Mouse (Mus musculus): ENCODE measurements at regions not wholly inside any gene's neighbourhood (a gene's known extent, or its start where the extent isn't known, plus 50 kb on each side); places are given as distances from the start of the nearest gene placed in this dataset.

DNA sequence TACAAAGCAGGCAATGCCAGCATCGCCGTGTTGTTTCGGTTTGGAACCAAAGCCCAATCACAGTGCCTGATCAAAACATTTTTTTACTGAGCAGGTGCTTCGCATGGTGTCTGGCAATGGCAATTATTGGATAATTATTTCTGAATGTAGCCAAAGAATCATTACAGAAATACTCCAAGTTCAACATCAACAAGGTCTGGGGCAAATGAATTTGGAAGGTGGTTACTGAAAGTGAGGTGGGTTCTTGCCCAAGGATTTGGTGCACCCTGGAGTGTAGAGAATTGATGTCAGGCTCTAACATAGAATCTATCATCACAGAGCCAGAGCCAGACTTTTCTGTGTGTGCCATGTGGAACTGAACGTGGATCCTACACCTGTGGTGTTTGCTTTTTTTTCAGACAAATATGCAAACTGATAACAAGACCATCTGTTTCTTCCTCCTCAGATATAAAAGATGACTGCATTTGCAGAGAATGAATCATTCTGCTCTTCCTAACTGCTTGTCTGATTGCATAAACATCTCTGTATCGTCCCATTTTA, 2240.9 kb upstream of the Gm7489 start:
- in situ Hi-C loops (cut with MboI, MseI): no loop called here

DNA sequence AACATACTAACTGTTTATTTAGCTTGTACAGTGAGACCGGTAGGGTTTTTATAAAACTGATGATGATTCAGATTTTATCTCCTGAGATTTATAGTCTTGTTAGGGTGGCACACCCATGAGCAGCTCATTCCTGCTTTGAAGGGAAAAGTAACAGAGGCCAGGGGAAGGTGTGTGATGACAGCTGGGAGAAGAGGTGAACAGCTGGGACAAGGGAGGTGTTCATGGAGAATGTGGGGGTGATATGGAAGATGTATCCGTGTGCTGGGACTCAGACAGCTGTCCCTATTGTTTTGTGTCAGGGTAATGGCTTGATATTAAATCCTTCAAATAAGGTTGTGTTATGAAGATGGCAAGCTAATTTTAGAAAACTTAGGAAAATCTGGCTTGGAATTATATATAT, 2238.4 kb upstream of the Gm7489 start:
- in situ Hi-C loops (cut with MboI, MseI): no loop called here

DNA sequence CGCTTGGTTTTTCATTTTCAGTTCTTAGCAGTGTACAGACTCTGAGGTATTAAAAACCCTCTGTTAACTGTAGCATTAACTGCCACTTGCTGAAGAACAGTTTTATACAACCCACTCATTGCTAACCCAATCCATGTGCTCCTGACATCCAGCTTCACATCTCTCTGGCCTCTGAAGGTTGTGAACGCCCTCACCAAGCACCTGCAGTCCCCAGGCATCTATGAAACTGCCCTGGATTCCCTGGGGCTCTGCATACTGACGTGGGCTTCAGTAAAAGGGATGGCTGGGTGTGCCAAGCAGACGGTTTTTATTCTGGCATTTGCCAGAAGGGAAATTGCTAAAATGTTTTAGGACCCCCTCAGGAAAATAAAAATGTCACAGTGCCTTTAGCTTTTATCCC, 2232.2 kb upstream of the Gm7489 start:
- in situ Hi-C loops (cut with MboI, MseI): no loop called here

DNA sequence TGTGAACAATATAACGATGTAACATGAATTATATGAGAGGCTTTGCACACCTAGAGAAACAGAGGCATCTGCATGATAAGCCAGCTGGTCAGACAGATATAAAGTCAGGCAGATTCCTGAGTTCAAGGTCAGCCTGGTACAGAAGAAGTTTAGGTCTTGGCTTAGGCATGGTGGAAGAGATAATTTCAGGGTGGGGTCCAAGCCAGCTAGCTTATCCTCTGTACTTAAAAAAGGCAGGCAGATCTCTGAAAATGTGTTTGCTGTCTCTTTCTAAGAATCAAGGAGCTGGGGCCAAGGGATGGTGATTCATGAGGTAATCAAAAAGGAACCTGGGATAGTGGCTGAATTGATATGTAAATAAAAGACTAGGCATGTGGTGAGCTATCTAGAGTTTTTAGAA, 2227.1 kb upstream of the Gm7489 start:
- in situ Hi-C loops (cut with MboI, MseI): no loop called here

DNA sequence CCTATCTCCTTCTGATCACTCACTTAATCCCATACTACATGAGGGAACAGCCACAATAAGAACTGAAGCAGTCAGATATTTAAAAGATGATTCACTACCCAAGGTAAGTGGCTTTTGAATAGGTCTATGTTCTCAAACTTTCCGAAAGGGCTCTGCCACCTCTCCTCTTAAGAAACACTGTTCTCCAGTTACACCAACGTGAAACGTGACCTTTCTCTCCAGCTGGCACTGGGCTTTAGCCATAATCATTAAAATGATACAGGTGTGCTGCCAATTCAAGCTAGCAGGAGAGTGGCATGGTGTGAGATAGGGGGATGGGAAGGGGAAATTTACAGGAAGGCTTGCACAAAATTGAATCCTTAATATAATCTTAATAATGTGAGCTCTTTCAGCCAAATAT, 2216.4 kb upstream of the Gm7489 start:
- in situ Hi-C loops (cut with MboI, MseI): no loop called here

DNA sequence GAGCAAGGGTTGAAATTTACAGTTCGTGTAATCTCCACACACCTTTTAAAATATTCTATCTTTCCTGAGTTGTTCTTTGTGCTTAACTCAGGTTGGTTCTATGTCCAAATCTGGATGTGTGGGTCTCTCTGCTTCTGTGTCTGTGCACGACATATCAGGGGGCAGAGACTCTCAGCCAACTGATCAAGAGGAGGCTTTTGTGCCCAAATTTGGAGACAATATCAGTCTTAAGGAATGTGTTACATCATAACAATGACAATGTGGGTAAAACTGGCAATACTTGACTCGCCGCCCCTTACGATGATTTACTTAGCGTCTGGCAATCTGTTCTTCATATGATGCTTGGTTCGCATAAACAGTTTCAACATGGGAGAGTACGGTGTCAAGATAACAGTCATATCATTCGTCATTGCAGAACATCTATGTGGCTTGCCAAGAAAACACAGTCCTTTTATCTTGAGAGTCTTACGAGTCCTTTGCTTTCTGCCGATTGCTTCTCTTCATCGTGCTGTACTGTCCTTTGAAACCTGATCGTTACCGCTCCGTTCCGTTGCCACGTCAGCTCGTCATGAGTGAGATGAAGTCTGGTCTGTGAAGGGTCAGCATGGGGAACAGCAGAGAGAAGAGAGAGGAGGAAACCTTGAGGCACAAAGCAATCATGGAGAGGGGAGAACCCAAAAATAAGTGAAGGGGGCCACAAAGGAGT, 2212.9 kb upstream of the Gm7489 start:
- in situ Hi-C loops (cut with MboI, MseI): no loop called here

DNA sequence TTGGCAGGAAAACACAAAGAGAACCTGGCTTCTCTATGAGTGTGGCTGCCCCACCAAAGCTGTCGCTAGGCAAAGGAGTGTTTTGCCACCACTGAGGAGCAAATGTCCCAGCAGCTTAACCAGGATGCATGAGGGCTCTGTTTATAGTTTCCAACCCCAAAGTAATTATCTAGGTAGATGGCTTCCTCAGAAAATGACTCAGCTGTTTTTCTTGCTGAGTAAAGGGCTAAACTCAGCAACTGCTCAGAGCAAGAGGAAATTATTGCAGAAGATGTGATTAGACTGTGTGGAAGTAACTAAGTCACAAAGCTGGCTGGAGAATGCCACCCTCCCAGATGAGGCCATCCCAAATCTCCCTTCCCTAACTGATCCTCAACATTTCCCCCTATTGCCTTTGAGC, 2211.2 kb upstream of the Gm7489 start:
- in situ Hi-C loops (cut with MboI, MseI): no loop called here

DNA sequence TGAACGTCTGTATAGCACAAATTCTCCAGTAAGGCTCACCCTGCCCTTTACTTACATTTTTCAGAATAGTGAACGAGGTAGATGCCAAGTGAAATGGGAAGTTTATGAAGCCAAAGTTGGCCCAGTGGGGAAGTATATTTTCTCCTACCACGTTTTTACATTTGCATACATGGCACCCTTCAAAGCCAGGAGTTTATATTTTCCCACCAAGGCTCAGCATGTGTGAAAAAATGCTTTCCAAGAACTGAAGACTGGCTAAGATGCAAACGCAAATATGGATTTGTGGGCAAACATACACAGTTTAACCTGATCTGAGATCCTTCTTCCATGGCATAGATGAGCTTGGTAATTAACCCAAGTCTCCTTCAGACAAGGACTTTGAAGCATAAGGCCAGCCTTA, 2209.4 kb upstream of the Gm7489 start:
- in situ Hi-C loops (cut with MboI, MseI): loop anchor here (25.0 kb wide), 1 partner anchor 487 kb away; no protein-coding TSS in a partner anchor

DNA sequence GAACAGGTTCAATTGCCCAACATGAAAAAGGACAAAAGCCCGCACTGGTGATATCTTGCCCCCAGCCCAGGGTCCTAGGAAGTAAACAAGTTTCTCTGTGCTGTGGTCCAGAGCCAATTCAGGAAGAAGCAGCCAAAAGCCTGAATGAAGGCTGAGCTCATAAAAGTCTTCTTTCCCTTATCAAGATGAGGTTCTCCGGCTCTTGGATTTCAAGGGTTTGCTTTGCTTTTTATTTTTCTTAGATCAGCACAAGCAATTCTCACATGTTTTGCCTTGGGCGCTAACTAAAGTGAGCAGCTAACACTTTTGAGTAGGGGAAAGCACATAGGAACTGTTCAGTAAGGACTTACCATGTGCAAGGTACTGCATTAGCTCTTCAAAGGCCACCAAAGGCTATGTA, 2208.0 kb upstream of the Gm7489 start:
- in situ Hi-C loops (cut with MboI, MseI): loop anchor here (25.0 kb wide), 1 partner anchor 486 kb away; no protein-coding TSS in a partner anchor

DNA sequence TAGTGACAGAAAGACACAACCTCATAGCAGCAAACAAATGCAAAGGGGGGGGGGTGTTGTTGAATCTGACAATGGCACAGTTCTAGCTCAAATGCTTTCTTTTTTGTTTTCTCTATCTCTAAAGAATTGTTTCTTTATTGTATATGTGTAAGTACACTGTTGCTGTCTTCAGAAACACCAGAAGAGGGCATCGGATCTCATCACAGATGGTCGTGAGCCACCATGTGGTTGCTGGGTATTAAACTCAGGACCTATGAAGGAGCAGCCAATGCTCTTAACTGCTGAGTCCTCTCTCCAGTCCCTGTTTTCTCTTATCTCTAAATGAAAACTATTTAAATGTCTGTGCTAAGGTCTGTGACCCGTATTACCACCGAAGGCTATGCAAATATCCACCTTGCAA, 2207.4 kb upstream of the Gm7489 start:
- in situ Hi-C loops (cut with MboI, MseI): loop anchor here (25.0 kb wide), 1 partner anchor 485 kb away; no protein-coding TSS in a partner anchor

DNA sequence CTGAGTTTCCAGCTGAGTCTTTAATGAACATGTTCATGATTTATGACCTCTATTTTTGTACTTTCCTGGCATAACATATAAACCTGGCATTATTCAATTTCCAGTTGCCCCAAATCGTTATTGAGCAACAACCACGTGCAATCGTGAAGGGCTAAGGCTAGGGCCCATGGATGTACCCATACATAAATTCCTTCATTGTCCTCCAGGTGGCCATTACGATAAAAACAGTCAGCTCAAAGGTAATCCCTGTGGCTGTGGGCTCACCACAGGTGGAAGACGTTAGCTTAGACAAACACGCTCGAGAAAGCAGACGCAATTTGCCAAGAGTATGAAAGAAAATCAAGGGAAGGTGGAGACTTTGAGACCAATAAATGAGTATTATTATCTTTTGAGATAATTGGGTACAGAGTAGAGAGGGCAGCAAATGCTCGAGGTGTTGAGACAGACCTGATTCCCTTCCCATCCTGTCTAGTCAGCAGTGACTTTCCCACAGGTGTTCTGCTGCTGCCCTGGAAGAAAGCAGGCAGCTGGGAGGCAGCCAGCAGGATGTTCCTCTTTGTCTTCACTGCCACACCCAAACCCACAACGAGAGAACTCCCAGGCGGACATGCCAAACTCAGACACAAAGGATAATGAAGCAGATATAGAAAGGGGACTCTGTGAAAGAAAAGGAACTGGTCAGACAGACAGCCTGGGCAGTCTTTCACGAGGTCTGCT, 2205.4 kb upstream of the Gm7489 start:
- in situ Hi-C loops (cut with MboI, MseI): loop anchor here (25.0 kb wide), 1 partner anchor 483 kb away; no protein-coding TSS in a partner anchor

DNA sequence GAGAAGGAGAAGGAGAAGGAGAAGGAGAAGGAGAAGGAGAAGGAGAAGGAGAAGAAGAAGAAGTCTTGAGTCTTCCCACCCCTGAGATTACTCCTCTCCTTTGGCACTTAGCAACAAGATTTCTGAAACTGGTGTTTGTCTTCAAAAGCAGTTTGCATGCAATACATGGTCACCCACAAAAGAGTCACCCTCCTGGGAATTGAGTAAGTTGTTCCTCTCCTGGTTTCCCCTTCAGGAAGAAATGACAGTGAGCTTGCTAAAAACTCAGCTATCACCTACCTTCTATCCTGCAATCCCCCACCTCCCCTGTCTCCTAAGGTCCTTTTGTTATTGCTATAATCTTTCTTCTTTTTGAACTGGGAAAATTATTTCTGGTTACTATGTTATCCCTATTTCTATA, 2204.2 kb upstream of the Gm7489 start:
- in situ Hi-C loops (cut with MboI, MseI): loop anchor here (10.0 to 25.0 kb wide), 2 partner anchors 214 to 482 kb away; no protein-coding TSS in a partner anchor

DNA sequence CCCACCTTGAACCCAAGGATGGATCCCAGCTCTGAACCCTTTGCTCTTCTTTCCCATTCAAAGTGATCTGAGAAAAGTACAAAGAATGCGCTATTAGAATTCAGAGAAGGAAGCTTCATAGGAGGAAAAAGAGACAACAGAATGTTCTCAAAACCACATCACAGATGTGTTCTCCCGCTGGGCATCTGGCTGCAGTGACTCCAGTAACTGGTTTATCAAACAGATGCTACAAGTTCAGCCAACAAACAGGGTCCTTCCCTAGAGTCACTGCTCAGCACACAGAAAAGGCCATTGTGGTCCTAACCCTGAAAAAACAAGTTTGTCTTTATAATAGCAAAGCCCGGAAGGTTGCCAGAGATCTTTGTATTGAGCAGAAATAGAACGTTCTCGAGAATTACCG, 2203.5 kb upstream of the Gm7489 start:
- in situ Hi-C loops (cut with MboI, MseI): loop anchor here (10.0 to 25.0 kb wide), 2 partner anchors 214 to 481 kb away; no protein-coding TSS in a partner anchor

DNA sequence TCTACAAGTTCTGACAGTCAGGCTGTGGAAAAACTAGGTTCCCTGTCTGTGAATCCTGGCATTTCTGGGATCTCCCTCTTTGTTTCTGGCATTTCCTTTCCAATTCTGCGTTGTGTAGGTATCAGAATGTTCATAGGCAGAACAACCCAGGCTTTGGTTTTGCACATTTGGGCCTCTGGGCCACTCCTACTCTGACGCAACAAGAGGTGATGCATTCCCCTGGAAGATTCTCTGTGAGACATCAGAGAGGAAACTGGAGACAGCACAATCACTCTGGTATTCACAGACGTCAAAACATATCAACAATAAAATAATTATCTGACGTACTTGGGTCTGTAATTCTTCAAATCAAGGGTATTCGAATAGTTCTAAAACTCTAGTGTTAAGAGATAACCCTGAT, 2202.4 kb upstream of the Gm7489 start:
- in situ Hi-C loops (cut with MboI, MseI): loop anchor here (10.0 to 25.0 kb wide), 2 partner anchors 212 to 480 kb away; no protein-coding TSS in a partner anchor

DNA sequence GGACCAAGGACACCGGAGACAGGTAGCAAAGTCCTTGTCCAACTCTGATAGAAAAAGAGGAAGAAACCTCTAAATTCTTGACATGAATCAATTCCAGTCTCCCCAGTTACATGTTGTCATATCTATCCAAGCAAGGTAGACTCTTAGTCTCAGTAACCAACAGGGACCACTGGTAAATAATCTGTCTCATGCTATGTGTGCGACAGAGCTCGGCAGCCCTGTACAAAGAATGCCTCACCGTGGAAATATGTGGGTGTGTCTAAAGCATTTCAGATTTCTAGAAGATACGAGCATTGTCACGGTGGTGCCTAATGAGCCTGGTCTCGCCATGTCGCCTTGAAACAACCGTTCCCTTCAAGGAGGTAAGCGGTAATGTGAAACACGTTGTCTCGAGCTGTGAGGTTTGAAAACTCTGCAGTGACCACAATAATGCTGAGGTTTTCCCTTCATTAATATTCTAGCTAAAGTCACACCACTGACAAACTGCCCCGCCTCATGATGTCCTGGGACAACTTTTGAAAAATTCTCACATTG, 2197.6 kb upstream of the Gm7489 start:
- in situ Hi-C loops (cut with MboI, MseI): loop anchor here (10.0 to 25.0 kb wide), 2 partner anchors 208 to 475 kb away; no protein-coding TSS in a partner anchor

DNA sequence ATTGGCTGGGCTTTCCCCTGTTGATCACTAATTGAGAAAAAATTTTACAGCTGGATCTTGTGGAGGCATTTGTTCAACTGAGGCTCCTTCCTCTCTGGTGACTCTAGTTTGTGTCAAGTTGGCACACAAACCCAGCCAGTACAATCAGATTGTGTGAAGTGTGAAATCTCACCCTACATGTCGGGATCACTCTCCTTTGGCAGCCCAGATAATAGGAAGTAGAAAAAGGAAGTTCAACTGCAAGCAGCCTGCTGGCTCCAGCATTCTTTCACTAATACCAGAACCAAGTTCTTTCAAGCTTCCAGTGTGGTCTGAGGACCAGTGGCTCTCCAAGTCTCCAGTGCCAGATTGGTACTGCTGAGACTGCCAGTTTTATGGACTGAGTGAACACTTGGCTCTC, 2195.2 kb upstream of the Gm7489 start:
- in situ Hi-C loops (cut with MboI, MseI): loop anchor here (10.0 to 25.0 kb wide), 2 partner anchors 205 to 473 kb away; no protein-coding TSS in a partner anchor

DNA sequence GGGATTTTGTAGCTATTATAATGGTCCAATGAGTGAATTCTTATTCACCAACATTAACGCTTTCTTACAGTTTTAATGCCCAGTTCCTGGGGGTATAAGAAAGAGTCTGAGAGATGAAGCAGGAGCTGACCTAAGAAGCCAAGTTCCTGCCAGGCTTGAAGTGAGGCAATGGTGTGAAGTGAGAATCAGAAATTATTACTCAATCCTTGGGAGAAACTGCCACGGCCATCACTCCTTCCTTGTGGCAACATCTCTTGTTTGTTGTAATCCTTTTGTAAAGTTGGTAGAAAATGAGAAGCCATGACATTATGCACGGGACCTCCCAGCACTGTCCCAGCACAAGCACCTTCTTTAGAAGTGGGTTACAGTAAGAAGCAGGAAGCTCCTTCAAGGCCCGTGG, 2192.0 kb upstream of the Gm7489 start:
- in situ Hi-C loops (cut with MboI, MseI): loop anchor here (5.0 to 25.0 kb wide), 3 partner anchors 65 to 760 kb away; no protein-coding TSS in a partner anchor

DNA sequence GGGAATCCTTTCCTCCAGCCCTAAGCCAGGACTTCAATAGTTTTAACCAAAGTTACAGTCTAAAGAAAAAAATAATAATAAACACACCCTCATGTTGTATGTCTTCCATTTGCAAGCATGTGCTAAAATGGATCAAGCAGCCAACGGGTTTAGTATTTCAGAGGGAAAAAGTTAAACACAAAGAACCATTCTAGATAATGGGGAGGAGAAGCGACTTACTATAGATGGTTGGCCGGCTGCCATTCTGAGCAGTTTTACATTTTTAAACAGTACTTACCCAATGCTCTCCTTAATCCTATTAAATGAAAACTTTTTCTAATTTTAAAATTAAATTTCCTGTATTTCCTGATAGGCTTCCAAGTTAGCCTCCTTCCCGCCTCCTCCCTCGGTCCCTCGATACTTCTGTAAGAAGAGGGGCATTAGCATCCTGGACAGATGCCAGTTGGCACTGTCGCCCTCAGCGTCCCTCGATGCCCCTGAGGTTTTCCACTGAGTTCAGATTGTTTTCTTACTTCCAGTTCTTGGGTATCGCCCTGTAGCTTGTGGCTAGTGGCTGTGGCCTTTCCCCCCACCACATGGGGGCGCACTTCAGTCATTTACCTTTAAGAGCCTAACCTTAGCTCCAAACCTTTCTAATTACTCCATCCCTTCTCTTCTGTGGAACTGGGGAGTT, 2188.2 kb upstream of the Gm7489 start:
- in situ Hi-C loops (cut with MboI, MseI): loop anchor here (25.0 kb wide), 1 partner anchor 466 kb away; no protein-coding TSS in a partner anchor

DNA sequence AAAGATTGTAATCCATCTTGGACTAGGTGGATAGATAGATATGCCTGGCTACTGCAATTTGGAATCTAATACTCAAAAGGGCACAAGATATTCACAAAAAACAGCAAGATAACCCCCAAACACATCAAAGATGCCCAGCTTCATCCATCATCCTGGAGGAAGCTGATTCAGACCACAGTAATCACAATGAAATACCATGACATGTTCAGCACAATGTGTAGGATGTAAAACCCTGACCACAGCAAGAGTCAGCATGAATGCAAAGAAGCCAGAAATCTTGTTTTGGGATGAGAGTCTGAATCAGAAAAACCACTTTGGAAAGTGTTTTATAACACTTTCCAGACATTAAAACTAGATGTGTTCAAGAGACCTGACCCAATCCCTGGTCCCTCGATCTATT, 2180.5 kb upstream of the Gm7489 start:
- in situ Hi-C loops (cut with MboI, MseI): no loop called here

DNA sequence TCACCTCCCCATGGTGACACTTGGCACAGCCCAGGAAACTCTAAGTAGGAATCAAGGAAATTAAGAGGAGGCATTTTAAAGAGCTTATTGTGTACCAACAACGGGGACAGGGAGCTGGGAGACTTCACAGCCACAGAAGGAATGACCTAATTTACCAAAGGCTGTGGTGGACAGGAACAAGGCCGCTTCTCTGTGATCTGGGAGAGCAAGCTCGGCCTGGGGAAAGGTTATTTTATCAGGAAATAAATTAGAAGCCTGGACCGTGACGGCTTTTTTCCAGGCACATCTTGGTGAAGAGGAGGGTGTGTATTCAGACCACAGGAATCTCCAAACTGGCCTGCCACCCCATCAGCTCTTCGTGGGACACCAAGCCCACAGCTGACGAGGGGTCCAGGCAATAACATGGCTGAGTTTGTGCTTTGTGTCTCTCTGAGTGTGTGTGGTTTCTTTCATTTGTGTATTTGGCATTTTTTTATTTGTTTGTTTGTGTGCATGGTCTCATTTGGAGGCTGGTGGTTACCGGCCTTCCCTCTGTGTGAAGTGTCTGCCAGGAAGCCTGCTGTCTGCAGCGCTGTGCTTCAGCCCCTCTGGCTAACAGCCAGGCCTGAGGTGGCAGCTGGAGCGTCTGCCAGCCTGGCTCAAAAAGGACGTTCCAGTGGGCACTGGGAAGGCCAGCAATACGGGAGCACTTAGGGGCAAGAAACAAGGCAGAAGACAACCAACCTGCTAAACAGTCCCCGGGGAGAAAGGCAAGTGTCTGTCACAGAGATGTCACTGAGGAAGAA, 2174.6 kb upstream of the Gm7489 start:
- in situ Hi-C loops (cut with MboI, MseI): no loop called here

DNA sequence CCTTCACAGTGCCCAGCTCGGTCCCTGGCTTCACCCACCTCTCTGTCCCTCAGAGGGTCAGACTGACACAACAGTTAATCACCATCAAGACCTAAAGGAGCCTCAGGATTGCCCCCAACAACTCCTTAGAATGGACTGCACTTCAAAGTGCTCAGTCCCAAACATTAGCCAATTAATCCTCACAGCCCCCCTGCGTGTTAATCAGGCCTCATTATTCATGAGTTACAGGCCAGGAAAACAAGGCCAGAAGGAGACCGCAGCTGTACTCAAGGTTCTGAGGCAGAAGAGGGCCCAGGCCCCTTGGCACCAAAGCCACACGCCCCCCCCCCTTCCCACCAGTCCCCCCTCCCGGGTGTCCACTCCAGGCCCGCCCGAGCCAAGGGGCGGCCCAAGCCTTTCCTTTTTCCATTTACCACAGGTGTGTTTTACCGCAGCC, 2163.8 kb upstream of the Gm7489 start:
- in situ Hi-C loops (cut with MboI, MseI): no loop called here

All from T-helper 1 cell (primary cell).